Mouse (Mus musculus): Measurements from ENCODE around the gene Gpr137.

Gpr137 gene

DNA sequence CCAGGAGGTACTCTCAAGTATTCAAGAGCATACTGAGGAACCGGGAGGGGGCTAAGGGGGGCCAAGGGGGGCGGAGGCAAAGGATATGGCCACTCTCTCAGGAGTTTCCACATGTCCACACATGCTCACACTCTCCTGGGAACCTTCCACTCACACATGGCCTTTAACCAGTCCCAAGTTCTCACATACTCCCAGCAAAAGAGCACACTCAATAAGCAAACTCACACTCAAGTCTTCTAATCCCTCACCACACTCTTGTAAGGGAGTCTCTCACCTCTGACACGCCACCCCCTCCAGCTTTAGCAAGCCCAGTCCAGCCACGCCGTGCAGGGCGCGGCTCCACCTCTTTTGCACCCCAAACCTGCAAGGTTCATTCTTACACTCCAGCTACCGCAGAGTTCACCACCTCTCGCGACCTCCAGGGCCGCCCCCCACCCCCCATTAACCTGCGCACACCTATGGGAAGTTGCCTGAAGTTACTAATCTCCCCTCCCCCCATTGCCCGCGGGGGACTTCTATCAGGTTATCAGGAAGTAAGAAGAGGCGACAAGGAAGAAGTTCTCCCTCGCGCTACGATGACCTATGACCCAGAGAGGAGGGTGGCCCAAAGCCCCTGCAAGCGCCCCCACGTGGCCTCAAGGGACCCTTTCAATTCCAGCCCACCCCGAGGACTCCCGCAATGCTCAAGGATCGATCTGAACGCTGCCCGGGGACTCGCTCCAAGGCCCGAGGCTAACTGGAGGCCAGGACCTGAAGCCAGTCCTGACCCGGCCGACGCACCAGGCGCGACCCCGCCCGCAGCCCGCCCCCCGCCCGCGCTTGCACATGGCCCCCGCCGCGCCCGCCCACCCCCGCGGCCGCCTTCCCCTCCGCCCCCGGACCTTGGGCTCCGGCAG lies 21.3 kb downstream of the Gpr137 start:
- peak; percentile 63 to 81 for DNase-seq

DNA sequence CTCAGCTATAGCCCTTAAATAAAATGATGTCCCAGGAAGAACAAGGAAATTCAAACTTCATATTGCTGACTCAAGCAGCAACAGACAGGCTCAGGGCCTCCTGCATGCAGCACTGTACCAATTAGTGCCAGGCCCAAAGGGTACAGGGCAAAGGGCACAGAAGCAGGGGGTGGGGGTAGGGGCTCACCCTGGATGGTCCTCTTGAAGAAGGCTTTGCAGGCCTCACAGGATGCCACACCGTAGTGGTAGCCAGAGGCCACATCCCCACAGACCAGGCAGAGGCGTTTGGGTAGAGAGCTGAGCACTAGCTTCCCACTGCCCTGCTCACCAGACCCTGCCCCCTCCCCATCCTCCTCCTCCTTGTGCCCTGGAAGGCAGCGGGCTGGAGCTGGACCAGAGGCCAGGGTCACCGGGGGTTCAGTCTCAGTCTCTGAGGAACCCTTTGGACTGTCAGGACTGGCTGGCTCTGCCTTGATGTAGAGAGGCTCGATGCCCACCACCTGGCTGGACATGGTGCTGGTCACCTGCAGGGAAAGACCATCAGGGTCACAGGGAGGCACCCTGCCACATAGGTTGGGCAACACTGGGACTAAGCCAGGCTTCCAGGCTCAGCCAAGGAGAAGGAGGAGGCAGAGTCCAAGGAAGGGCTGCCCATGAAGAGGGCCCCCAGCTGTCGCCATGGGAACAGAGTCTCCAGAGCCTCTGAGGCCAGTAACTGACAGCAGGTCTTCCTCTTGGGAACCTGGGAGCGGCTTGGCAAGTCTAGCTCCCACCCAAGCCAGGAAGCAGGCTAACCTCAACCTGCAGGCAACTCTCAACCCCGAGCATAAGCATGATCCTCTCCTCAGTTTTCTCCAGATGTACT lies 22.2 kb downstream of the Gpr137 start:
- peak; percentile 79 to 94 for DNase-seq

DNA sequence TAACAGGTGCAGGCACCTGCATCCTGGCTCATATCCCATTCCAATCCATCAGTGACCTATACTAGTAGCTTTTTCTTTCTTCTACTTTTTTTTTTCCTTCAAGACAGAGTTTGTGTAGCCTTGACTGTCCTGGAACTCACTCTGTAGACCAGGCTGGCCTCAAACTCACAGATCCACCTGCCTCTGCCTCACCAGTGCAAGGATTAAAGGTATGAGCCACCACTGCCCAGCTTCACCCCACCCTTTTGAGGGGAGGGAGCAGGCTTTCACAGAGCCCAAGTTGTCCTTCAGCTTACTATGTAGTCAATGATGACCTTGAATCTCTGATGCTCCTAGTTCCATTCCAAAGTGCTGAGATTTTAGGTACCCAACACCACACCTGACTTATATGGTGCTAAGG lies 22.8 kb downstream of the Gpr137 start:
- DNase-seq: no peak

DNA sequence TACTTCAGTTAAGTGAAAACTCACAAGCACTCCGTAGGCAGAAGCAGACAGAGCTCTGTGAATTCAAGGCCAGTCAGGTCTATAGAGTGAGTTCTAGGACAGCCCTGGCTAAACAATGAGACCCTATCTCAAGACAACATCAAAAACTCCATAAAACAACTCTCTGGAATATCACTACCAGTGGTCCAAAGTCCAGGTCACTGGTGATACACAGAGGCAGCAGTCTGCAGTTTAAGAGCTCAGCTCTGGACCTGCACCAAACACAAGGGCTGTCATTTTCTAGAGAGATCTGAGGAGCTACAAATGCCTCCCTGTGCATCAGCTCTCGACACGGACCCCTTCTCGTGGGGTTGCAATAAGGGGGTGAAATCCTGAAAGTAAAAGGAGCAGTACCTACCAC lies 24.0 kb downstream of the Gpr137 start:
- no peak for DNase-seq

DNA sequence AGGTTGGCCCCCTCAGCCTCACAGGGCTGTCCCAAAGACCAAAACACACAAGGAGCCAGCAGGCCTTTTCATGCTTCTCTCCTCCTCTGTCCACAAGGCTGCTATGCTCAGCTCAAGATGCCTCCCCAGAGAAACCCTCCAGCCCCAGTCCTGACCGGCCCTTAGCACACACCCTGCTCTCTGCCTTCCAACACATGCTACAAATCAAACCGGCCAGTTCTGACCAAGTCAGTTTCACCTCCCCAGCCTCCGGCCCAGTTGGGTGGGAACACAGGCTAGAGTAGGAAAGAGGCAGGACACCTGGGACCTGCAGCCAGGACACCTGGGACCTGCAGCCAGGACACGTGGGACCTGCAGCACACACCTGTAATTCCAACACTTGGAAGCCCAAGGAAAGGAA lies 25.8 kb downstream of the Gpr137 start:
- DNase-seq: peak in 1 of 2 experiments; percentile 48

DNA sequence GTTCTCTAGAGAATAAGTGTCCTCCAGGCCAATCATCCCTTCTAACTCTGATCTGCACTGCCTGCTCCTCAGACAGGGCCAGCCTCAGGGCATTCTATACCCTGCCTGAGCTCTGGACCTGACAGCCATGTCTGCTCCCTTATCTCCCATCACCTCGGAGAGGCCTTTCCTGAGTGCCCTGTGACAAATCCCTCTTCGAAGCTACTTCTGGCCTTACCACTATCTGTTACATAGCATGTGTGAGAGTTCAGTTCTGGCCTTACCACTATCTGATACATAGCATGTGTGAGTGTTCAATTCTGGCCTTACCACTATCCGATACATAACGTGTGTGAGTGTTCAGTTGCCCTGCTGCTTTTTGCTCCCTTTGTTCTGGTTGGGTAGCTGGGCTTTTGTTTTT lies 27.0 kb downstream of the Gpr137 start:
- DNase-seq: peak in 1 of 2 experiments; percentile 23

DNA sequence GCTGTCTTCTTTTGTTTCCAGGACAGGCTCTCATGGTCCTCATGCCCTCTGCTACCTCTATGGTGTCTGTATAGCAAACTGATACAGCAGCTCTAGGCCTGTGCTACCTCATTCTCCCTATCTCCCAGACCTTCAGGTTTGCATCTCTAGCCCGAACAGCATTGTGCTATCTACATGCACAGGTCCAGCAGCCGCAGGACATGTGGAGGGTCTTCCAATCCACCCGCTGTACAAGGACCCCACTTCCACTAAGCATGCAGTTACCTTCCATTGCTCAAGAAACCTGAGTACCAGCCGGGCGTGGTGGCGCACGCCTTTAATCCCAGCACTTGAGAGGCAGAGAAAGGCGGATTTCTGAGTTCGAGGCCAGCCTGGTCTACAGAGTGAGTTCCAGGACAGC lies 27.7 kb downstream of the Gpr137 start:
- DNase-seq: peak in 1 of 2 experiments; percentile 31

DNA sequence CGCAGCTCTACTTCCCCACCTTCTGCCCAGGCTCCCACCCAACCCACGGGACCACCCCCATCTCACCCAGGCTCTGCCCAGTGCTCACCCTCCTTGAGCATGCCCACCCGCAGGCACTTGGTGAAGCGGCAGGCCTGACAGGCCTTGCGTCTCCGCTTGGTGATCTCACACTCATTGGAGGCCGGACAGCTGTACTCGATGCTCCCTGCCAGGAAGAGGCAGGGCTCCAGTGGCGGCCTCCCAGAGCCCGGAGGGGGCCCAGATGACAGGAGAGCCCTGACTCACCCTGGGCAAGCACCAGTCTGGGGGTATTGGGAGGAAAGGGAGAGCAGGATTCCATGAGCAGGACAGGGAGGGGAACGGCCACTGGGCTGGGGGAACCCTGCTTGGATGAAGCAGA lies 28.3 kb downstream of the Gpr137 start:
- peak in 1 of 2 experiments; percentile 35 for DNase-seq

DNA sequence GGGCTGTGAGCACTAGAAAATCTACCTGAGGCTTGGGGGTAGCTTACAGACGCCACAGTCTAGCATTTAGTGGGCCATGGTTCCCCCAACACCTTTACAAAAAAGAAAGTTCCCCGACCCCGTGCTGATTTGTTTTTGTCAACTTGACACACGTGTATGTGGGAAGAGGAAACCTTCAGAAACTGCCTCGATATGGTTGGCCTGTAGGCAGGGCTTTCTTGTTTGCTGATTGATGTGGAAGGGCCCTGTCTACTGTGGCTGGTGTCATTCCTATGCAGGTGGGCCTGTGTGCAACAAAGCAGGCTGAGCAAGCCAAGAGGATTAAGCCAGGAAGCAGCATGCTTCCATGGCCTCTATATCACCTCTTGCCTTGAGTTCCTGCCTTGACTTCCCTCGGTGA lies 29.2 kb downstream of the Gpr137 start:
- DNase-seq: peak in 1 of 2 experiments; percentile 16

DNA sequence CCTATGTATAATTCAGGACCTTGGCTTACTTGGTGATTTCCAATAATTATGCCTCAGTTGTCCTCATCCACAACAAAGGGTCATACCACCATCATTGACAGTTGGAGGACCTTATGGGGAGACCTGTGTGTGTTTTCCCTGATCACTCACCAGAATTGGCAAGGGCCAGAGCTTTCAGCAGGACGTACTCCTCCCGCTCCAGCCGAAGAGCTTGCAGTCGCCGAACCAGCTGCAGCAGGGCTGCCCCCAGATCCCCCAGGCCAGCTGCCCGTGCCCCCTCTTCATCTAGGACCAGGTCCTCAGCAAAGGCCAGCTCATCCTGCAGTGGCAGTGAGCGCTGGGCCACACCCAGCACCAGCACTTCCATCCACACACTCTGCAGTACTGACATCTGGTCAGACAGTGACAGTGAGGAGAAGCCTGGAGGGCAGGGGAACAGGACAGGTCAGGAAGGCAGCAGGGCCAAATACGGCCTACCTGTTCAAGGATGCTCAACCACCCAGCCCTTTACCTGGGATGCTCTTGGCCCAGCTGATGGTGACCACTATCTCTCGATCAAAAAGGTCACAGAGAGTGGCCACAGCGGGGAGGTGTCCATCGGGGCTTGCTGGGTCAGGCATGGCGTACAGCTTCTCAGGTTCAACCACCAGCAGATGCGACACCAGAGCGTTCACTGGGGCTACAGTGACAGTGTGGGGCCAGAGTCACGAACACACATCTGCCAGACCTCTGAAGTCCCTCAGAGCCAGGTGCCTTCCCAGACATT lies 29.9 kb downstream of the Gpr137 start:
- peak in 1 of 2 experiments; percentile 45 for DNase-seq

DNA sequence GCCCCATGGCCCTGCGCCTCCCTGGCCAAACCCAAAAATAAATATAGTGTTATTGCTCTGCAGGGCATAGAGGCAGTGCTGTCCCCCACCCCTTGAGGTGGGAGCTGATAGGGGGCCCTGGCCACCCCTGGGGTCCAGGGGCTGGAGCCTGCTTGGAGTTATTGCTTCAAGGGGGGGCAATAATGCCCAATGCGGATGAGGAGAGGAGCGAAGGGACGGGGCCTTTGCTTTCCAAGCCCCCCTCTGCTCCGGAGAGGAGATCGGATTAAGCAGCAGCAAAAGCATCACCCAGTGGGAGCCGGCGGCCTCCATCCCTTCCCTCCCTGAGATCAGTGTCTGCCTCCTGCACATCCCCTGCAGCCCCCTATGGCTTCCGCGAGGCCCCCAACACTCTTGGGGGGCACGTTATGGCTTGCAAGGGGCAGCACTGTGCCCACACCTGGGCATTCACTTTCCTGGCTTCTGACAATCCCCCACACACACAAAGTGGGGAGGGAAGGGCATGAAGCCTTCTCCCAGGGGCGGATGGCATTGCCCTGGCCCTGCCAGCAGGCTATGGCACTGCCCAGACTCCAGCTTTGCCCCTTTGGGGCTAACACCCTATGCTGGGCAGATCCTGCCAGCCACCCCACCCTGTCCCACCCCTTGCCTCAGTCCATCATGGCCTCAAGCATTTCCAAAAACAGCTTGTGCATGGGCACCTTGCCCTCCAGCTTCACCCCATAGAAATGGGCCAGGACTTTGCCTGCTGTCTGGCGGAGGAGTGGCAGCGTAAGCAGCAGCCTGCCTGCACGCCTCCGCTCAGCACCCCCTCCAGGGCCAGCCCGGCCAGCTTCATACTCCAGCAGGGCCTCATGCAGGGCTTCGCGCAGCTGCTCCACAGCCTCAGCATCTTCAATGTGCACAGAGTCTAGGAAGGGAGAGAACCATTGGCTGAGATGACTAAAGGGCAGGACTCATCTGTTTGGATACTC lies 30.9 kb downstream of the Gpr137 start:
- DNase-seq: peak in 1 of 2 experiments; percentile 51

DNA sequence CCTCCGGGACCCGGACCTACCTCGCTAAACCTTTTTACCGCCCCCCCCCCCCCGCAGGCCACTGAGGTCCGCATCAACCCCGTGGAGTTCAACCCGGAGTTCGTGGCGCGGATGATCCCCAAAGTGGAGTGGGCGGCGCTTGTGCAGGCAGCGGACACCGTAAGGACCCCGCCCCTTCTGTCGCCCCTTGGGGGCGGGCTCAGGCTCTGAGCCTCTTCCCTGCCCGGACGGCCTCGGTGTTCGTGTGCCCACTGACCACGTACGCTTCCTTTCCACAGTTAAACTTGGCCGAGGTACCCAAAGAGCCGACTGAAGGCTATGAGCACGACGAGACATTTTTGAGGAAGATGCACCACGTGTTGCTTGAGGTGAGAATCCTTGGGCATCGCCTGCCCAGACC lies 32.0 kb downstream of the Gpr137 start:
- peak; percentile 58 to 84 for DNase-seq

DNA sequence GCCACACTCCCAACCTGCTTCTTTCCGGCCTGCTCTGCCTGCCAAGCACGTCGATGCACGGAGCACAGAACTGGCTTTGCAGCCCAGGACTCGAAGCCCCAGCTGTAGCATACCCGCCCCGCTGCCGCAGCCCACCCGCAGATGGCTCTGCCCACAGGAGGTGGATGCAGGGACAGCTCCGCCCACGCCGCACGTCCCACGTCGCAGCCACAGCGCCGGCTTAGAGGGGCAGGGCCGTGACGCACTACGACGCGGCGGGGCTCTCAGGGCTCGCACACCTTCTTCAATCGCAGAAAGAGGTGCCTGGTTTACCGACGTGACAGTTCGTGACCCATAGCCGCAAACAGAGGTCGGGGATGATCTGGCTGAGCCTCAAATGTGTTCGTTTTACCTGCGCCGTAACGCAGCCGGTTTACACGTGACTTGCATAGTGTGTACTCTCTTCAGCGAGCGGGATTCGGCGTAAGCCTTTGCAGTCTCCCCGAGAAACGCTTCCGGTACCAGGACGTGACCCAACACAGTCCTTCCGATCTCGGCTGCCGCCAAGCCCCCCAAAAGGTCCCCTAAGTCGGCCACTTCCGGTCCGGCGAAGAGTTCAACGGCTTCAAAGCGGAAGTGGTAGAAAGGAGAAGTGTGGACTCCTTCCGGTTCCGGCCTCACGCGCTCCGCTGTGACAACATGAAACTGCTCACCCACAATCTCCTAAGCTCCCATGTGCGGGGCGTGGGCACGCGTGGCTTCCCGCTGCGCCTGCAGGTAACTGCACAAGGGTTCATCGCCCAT lies 32.6 kb downstream of the Gpr137 start, which contains the start of the genes Trmt112 and Prdx5:
Gene Trmt112, plus strand, starts transcription at position 192 of the 783 bp plus-strand sequence.
Gene Prdx5, minus strand, starts transcription at position 600 of the 783 bp plus-strand sequence.
- peak; percentile 94 to 98 for DNase-seq

DNA sequence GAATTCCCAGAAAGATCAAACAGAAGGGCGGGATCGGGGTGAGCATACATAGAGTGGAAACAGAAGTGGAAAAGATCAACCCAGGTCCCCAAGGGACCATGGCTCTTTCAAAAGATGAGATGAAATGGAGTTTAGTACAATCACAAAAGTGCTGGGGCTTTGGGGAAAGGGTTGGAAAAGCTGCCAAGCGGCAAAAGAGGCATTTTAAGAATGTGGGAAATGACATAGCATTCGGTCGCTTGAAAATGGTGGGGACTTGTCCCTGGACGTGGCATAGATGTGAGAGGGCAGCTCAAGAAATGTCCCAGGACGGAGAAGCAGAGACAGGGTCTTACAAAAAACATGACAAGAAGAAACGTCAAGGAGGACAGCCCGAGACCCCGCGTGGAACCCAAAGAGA lies 33.3 kb downstream of the Gpr137 start:
- no peak for DNase-seq

DNA sequence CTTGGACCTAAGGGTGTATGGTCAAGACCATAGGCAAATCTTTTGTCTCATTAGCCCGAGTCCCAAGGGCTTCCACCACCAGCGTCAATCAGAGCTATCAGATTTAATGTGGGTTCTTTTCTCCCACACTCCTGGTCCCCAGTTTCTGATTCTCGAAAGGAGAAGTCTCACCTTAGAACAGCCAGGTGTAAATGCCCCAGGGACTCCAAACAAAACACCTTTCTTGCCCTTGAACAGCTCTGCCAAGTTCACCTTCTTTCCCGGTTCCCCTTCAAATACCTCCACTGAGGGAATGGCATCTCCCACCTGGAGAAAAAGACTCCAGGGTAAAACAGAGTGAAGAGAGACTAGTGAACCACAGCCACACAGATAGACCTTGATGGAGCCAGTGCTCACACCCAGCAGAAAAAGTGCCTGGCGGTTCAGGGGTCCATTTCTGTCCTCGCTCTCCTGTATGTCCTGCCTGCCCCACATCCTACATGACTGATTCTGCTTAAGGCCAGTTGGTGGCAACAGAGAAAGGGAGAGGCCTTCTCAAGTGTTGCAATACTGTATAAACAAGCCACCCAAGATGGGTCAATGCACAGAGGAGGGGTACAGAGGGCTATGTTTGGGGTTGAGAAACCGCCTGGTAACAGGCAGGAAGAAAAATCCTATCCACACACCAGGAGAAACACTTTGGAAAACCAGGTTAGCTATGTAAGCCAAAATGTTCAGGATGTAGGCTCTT lies 34.3 kb downstream of the Gpr137 start:
- peak in 1 of 2 experiments; percentile 58 for DNase-seq

DNA sequence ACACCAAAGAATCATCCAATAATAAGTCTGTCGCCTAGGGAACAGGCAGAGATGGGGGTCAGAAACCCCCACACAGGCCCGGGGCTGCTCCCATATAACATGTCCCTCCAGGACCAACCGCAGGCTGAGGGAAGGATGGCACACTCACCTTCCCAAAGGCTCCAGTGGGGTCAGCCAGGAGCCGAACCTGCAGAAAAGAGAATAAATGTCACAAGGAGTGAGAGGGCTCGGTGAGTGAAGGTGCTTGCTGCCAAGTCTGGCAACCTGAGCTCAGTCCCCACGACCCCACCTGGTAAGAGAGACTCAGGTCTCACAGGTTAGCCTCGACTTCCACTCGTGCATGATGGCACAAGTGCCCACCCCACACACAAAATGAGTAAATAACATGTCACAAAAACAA lies 35.2 kb downstream of the Gpr137 start:
- no peak for DNase-seq

DNA sequence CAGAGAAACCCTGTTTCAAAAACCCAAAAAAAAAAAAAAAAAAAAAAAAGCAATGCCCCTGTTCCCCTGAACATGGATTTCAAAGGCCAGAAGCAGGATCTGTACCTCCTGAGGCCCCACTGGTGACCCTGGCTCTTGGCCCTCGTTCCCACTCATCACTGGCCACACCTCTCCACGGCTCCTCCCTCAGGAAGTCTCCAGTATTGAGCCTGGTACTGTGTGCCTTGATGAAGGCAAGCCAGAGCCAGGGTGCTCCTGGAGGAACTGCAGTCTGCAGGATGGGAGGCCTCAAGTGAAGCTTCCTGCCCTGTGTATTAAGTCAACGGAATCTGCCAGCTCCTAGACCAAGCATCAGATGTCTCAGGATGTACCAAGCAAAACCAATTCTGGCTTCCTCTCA lies 36.1 kb downstream of the Gpr137 start:
- DNase-seq: peak; percentile 62 to 78

DNA sequence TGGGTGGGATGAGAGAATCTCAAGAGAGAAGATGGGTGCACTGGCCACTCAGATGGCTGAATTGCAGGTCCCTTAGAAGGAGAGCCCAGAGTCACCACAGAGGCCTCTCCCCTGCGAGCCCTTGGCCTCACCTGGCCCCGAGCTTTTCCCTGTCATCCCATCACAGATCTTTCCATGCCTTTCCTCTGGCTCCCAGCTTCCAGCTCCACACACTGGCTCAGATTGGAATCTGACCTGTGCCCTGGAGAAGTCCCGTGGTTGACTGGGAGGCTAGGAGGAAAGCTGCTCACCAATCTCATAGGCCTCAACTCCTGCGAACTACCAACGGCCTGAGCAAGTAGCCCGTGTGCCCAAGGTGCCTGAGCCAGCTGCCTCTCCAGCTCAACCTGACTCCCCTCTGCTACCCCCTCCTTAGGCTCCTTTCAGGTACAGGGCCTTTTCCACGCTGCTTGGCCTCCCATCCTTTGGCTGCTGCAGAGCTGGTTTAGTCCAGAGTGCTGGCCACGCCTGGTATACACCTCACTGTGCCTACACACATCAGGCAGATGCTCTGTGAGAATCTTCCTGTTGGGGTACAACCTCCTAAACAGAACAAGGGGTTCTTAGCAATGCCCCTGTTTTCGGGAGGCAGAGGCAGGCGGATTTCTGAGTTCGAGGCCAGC lies 36.7 kb downstream of the Gpr137 start:
- DNase-seq: peak in 1 of 2 experiments; percentile 71

DNA sequence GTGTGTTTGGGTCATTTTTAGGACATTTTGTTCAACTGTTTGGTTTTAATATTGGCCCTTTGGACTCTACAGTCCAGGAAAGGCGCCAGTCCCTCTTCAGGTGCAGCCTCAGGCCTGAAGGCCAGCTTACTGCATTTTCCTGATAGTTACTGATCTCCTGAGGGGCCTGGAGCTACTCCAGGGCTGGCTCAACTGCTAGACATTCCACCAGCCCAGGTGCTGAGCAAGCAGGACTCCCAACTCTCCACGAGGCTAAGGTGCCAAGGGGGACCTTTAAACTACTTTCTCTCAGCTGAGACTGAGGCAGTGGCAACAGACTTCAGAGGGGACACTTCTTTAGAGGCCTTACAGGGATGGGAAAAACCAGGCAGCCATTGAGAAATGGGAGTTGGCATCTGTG lies 37.4 kb downstream of the Gpr137 start:
- peak; percentile 85 to 93 for DNase-seq

Data from kidney, postnatal 25 days (tissue).